ENCODE assay signal across 8 mouse cellular contexts in the genomic region with DNA sequence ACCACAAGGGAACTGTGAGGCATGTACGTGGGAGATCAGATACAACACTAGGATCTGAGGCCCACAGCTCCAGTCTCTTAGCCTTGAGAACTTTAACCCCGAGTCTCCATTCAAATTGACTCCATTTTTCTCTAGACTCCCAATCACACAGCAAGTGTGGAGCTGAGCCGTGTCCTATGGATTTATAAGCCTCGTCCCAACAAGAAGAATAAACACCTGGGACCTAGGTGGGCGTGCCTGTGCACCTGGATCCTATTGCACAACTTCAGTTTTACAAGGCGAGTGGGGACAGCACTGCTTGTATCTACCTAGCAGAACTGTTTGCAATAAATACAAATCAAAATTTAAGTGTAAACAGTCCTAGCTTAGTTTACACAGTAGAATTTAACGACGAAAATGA. TPM values are rescaled to one million over a fixed set of nuclear protein-coding genes. Genes with fewer than 3 reads are reported as not detected.
DNase-seq lines count a peak whose midpoint lies in the region; ATAC-seq and TF ChIP-seq lines count a peak whose summit lies in the region.

No protein-coding gene starts in this region.

- ATAC-seq in erythroblast, adult 5-6 weeks (replicated peaks; ENCODE audit: low FRiP score, poor library complexity, severe bottlenecking), result no peak
- no peak for ATAC-seq in forebrain, embryonic 16.5 days
- ATAC-seq in liver, embryonic 15.5 days (ENCODE audit: insufficient read depth), result no peak

- TF ChIP-seq CTCF in CH12.LX (conservative IDR thresholded peaks at IDR 0.05 in 1 of 2, IDR thresholded peaks at IDR 0.05 in 1 of 2; ENCODE audit: low read depth in 2 of 2, low read length in 2 of 2), result no peak

- in situ Hi-C loops in CH12.LX (cut with MboI; ENCODE audit: low pct_ligation_motif_present, low pct_unique_long_range_greater_than_20kb, low sequenced_read_pairs), result no loop called here

- H3K79me2 ChIP-seq in CH12.LX (replicated peaks; ENCODE audit: control insufficient read depth, extremely low read depth, insufficient read depth, poor library complexity, severe bottlenecking), result peaks cover 17% of the 10 kb centered on the region

- no peaks in the 10 kb centered on the region for H3K9me3 ChIP-seq in erythroblast, embryonic 14.5 days (ENCODE audit: control insufficient read depth, low read length)
- H3K9me3 ChIP-seq in CH12.LX (replicated peaks; ENCODE audit: low read length), result no peaks in the 10 kb centered on the region
- H3K9me3 ChIP-seq in forebrain, embryonic 16.5 days (ENCODE audit: control insufficient read depth, low read length), result no peaks in the 10 kb centered on the region
- no peaks in the 10 kb centered on the region for H3K9me3 ChIP-seq in liver, embryonic 15.5 days (replicated peaks)

- H3K4me3 ChIP-seq in erythroblast, embryonic 14.5 days (replicated peaks), result peak overlapping the region; percentile 69
- peak overlapping the region; percentile 71 to 94 (median 80) for H3K4me3 ChIP-seq in CH12.LX (replicated peaks in 1 of 3; ENCODE audit: low read depth in 2 of 3, low read length in 2 of 3, poor library complexity in 1 of 3)
- peak overlapping the region; percentile 79 for H3K4me3 ChIP-seq in forebrain, embryonic 16.5 days (replicated peaks; ENCODE audit: low read length)
- peak overlapping the region; percentile 75 for H3K4me3 ChIP-seq in liver, embryonic 15.5 days (replicated peaks)

- TF ChIP-seq POLR2A in CH12.LX (IDR thresholded peaks at IDR 0.05; ENCODE audit: low read depth, low read length), result no peak

- TF ChIP-seq RAD21 in CH12.LX (IDR thresholded peaks at IDR 0.05; ENCODE audit: low read depth, low read length), result no peak

- peaks cover 30% of the 10 kb centered on the region for H3K4me1 ChIP-seq in erythroblast, embryonic 14.5 days (ENCODE audit: control insufficient read depth)
- H3K4me1 ChIP-seq in CH12.LX (ENCODE audit: control insufficient read depth in 1 of 2, insufficient read depth in 2 of 2), result peaks cover 3 to 18% of the 10 kb centered on the region in 2 experiments; a peak in 3 of 4 replicates
- H3K4me1 ChIP-seq in forebrain, embryonic 16.5 days (replicated peaks; ENCODE audit: control insufficient read depth, insufficient read depth, low read length), result peaks cover 18% of the 10 kb centered on the region
- peaks cover 22% of the 10 kb centered on the region for H3K4me1 ChIP-seq in liver, embryonic 15.5 days (replicated peaks)

- TF ChIP-seq EP300 in CH12.LX (IDR thresholded peaks at IDR 0.05; ENCODE audit: low read length), result no peak

- peaks cover 63% of the 10 kb centered on the region for H3K36me3 ChIP-seq in erythroblast, embryonic 14.5 days (ENCODE audit: control insufficient read depth)
- peaks cover 55 to 66% of the 10 kb centered on the region in 2 experiments for H3K36me3 ChIP-seq in CH12.LX (replicated peaks in 1 of 2; ENCODE audit: control insufficient read depth in 1 of 2, insufficient read depth in 1 of 2, low read length in 1 of 2)
- peaks cover 26% of the 10 kb centered on the region for H3K36me3 ChIP-seq in forebrain, embryonic 16.5 days (ENCODE audit: control insufficient read depth, insufficient read depth)
- H3K36me3 ChIP-seq in liver, embryonic 15.5 days (replicated peaks), result peaks cover 42% of the 10 kb centered on the region

- dilution Hi-C loops in CH12.LX (cut with MboI; ENCODE audit: extremely low pct_ligation_motif_present, extremely low pct_unique_long_range_greater_than_20kb, low sequenced_read_pairs), result no loop called here

- no peak overlapping the region for H3K27ac ChIP-seq in CH12.LX (ENCODE audit: insufficient read depth, low read depth)
- peak overlapping the region; percentile 96 for H3K27ac ChIP-seq in forebrain, embryonic 16.5 days (ENCODE audit: low read length)
- peak overlapping the region; percentile 81 for H3K27ac ChIP-seq in liver, embryonic 15.5 days (replicated peaks)

- H3K4me2 ChIP-seq in CH12.LX (ENCODE audit: insufficient read depth, low read depth, poor library complexity, severe bottlenecking), result peak overlapping the region; percentile 92
- H3K4me2 ChIP-seq in forebrain, embryonic 16.5 days (ENCODE audit: low read length), result peak overlapping the region; percentile 60
- peak overlapping the region; percentile 88 for H3K4me2 ChIP-seq in liver, embryonic 15.5 days

- H3K27me3 ChIP-seq in erythroblast, embryonic 14.5 days (ENCODE audit: control insufficient read depth), result no peaks in the 10 kb centered on the region
- H3K27me3 ChIP-seq in CH12.LX (replicated peaks), result no peaks in the 10 kb centered on the region
- no peaks in the 10 kb centered on the region for H3K27me3 ChIP-seq in forebrain, embryonic 16.5 days (replicated peaks; ENCODE audit: control insufficient read depth, insufficient read depth, low read length)
- no peaks in the 10 kb centered on the region for H3K27me3 ChIP-seq in liver, embryonic 15.5 days

- H3K9ac ChIP-seq in CH12.LX (ENCODE audit: insufficient read depth, low read depth), result peak overlapping the region; percentile 83
- H3K9ac ChIP-seq in forebrain, embryonic 16.5 days (replicated peaks; ENCODE audit: low read depth, low read length), result peak overlapping the region; percentile 48
- peak overlapping the region; percentile 67 for H3K9ac ChIP-seq in liver, embryonic 15.5 days

- DNase-seq in CH12.LX (ENCODE audit: extremely low read depth), result no peak
- DNase-seq in urinary bladder, postnatal 14 days (ENCODE audit: low spot score), result no peak
- DNase-seq in kidney, postnatal 4 days, result no peak
- DNase-seq in gastrocnemius, postnatal 14 days, result no peak

- intact Hi-C loops in gastrocnemius, postnatal 14 days (cut with DNase I; ENCODE audit: low total_unique reads), result no loop called here

- WGBS in forebrain, embryonic 16.5 days, result 18% methylated on average over 8 of the region's 8 CpGs
- 10% methylated on average over 8 of the region's 8 CpGs for WGBS in liver, embryonic 15.5 days (ENCODE audit: insufficient replicate concordance)

TF ChIP-seq in CH12.LX, 34 proteins besides CTCF, POLR2A, EP300 and RAD21 (continues in another document):
- TF ChIP-seq UBTF (IDR thresholded peaks at IDR 0.05; ENCODE audit: low read depth, low read length) (no peak), KAT2A (IDR thresholded peaks at IDR 0.05; ENCODE audit: insufficient replicate concordance, low read length) (no peak), RCOR1 (conservative IDR thresholded peaks at IDR 0.05; ENCODE audit: low read depth, low read length) (no peak), PAX5 (IDR thresholded peaks at IDR 0.05; ENCODE audit: low read length) (no peak)

RNA-seq across cellular contexts. Expression of a gene that starts 0.9 kb away (rescaled TPM):
- 0.21 and 0.34 TPM in 2 replicates for polyA plus RNA-seq in erythroblast, embryonic 14.5 days (2012)
- total RNA-seq in erythroblast, adult 5-6 weeks (2015; ENCODE audit: low replicate concordance), result 2.5 and 18.8 TPM in 2 replicates
- 0.98 and 4.4 TPM in 2 replicates for total RNA-seq in erythroblast, adult 5-6 weeks (2017; ENCODE audit: low replicate concordance)
- total RNA-seq in CH12.LX (2012; rRNA removed), result 16.4 and 18.3 TPM in 2 replicates
- 14.1 and 18.5 TPM in 2 replicates for total RNA-seq in CH12.LX (2014; rRNA removed)
- polyA plus RNA-seq in CH12.LX (2012; ENCODE audit: insufficient read length, low read depth), result 17.4 and 21.0 TPM in 2 replicates
- polyA plus RNA-seq in forebrain, embryonic 16.5 days (2015; fragmentation: Nextera tagmentation; extraction: Ambion mirVana), result 8.7 and 17.2 TPM in 2 replicates
- 2.8 and 3.1 TPM in 2 replicates for polyA plus RNA-seq in liver, embryonic 15.5 days (2015; fragmentation: Nextera tagmentation; extraction: Ambion mirVana)
- total RNA-seq in gastrocnemius, postnatal 14 days (2021), result 1 to 10 TPM; 7.5 to 9.6 TPM

RNA-seq across cellular contexts. Expression of a gene that starts 17.5 kb away (rescaled TPM):
- 1.5 and 2.7 TPM in 2 replicates for polyA plus RNA-seq in erythroblast, embryonic 14.5 days (2012)
- total RNA-seq in erythroblast, adult 5-6 weeks (2015; ENCODE audit: low replicate concordance), result 1.5 and 4.2 TPM in 2 replicates
- total RNA-seq in erythroblast, adult 5-6 weeks (2017; ENCODE audit: low replicate concordance), result 4.2 and 4.8 TPM in 2 replicates
- total RNA-seq in CH12.LX (2012; rRNA removed) (21.8 and 22.6 TPM in 2 replicates), CH12.LX (2014; rRNA removed) (7.9 and 13.8 TPM in 2 replicates)
- polyA plus RNA-seq in CH12.LX (2012; ENCODE audit: insufficient read length, low read depth), result 16.8 and 22.2 TPM in 2 replicates
- polyA plus RNA-seq in forebrain, embryonic 16.5 days (2015; fragmentation: Nextera tagmentation; extraction: Ambion mirVana), result 47.7 and 56.3 TPM in 2 replicates
- 8.9 and 9.4 TPM in 2 replicates for polyA plus RNA-seq in liver, embryonic 15.5 days (2015; fragmentation: Nextera tagmentation; extraction: Ambion mirVana)
- total RNA-seq in gastrocnemius, postnatal 14 days (2021), result 10 to 100 TPM; 11.7 to 12.1 TPM

RNA-seq across cellular contexts. Expression of a gene that starts 19.6 kb away (rescaled TPM):
- 1.4 and 1.8 TPM in 2 replicates for polyA plus RNA-seq in erythroblast, embryonic 14.5 days (2012)
- total RNA-seq in erythroblast, adult 5-6 weeks (2015; ENCODE audit: low replicate concordance), result 2.3 TPM in 1 of 2 replicates, not detected in the other
- 2.6 TPM in 2 replicates for total RNA-seq in erythroblast, adult 5-6 weeks (2017; ENCODE audit: low replicate concordance)
- total RNA-seq in CH12.LX (2012; rRNA removed) (9.6 and 12.6 TPM in 2 replicates), CH12.LX (2014; rRNA removed) (3.1 and 5.5 TPM in 2 replicates)
- 2.6 and 4.6 TPM in 2 replicates for polyA plus RNA-seq in CH12.LX (2012; ENCODE audit: insufficient read length, low read depth)
- 22.5 and 23.8 TPM in 2 replicates for polyA plus RNA-seq in forebrain, embryonic 16.5 days (2015; fragmentation: Nextera tagmentation; extraction: Ambion mirVana)
- polyA plus RNA-seq in liver, embryonic 15.5 days (2015; fragmentation: Nextera tagmentation; extraction: Ambion mirVana), result 3.1 and 3.5 TPM in 2 replicates
- total RNA-seq in gastrocnemius, postnatal 14 days (2021), result 10 to 100 TPM; 34.3 to 37.2 TPM

RNA-seq across cellular contexts. Expression of a gene that starts 29.1 kb away (rescaled TPM):
- 3.0 and 4.6 TPM in 2 replicates for polyA plus RNA-seq in erythroblast, embryonic 14.5 days (2012)
- total RNA-seq in erythroblast, adult 5-6 weeks (2015; ENCODE audit: low replicate concordance), result 59.4 and 74.7 TPM in 2 replicates
- total RNA-seq in erythroblast, adult 5-6 weeks (2017; ENCODE audit: low replicate concordance), result 188 and 334 TPM in 2 replicates
- total RNA-seq in CH12.LX (2012; rRNA removed) (52.5 and 64.8 TPM in 2 replicates), CH12.LX (2014; rRNA removed) (83.0 and 84.4 TPM in 2 replicates)
- 75.6 and 80.4 TPM in 2 replicates for polyA plus RNA-seq in CH12.LX (2012; ENCODE audit: insufficient read length, low read depth)
- polyA plus RNA-seq in forebrain, embryonic 16.5 days (2015; fragmentation: Nextera tagmentation; extraction: Ambion mirVana), result 72.9 and 90.4 TPM in 2 replicates
- 126 and 128 TPM in 2 replicates for polyA plus RNA-seq in liver, embryonic 15.5 days (2015; fragmentation: Nextera tagmentation; extraction: Ambion mirVana)
- total RNA-seq in gastrocnemius, postnatal 14 days (2021), result 1 to 10 TPM; 7.6 to 8.8 TPM

RNA-seq across cellular contexts. Expression of a gene that starts 47.8 kb away (rescaled TPM):
- polyA plus RNA-seq in erythroblast, embryonic 14.5 days (2012), result 0.05 and 0.14 TPM in 2 replicates
- total RNA-seq in erythroblast, adult 5-6 weeks (2015; ENCODE audit: low replicate concordance), result 3.6 and 7.5 TPM in 2 replicates
- total RNA-seq in erythroblast, adult 5-6 weeks (2017; ENCODE audit: low replicate concordance), result 4.5 and 6.6 TPM in 2 replicates
- total RNA-seq in CH12.LX (2012; rRNA removed) (46.3 and 48.3 TPM in 2 replicates), CH12.LX (2014; rRNA removed) (12.5 and 14.3 TPM in 2 replicates)
- 33.6 and 44.3 TPM in 2 replicates for polyA plus RNA-seq in CH12.LX (2012; ENCODE audit: insufficient read length, low read depth)
- polyA plus RNA-seq in forebrain, embryonic 16.5 days (2015; fragmentation: Nextera tagmentation; extraction: Ambion mirVana), result 19.9 and 24.0 TPM in 2 replicates
- 2.5 and 3.6 TPM in 2 replicates for polyA plus RNA-seq in liver, embryonic 15.5 days (2015; fragmentation: Nextera tagmentation; extraction: Ambion mirVana)
- total RNA-seq in gastrocnemius, postnatal 14 days (2021), result 10 to 100 TPM; 96.8 to 97.0 TPM
